Mouse (Mus musculus) erythroid progenitor cell, adult 5-6 weeks (primary cell): Measurements from ENCODE around the gene Lnpep. TPM values are rescaled to one million over a fixed set of nuclear protein-coding genes. Genes with fewer than 3 reads are reported as not detected.
"Not testable (repeated sequence)": the region's sequence is repeated elsewhere in the genome, so short reads cannot be mapped to it uniquely, and the experiment has no call there.

Experiments
- ATAC-seq: replicated peaks from 2 replicates; pipeline ENCODE4 v1.8.0; 2016; ENCODE audit warnings: moderate number of reproducible peaks, mild to moderate bottlenecking, moderate TSS enrichment, inconsistent platforms; ENCODE audit not compliant: poor library complexity, low FRiP score, severe bottlenecking
- total RNA-seq, 2 experiments: library from RNA; stranded (forward) in 1 of 2; stranded (reverse) in 1 of 2; fragments of 150-400 nt in 1 of 2; fragments of 186-747, 209-891 nt in 1 of 2; gene quantifications; 2 replicates each; pipeline versions ENCODE4 v1.2.3 to v1.2.4; 2015 to 2017; ENCODE audit warnings: low replicate concordance in 2 of 2

Lnpep gene
- total RNA-seq, 2 experiments from 2014 or later: 36.1 to 50.7 TPM

DNA sequence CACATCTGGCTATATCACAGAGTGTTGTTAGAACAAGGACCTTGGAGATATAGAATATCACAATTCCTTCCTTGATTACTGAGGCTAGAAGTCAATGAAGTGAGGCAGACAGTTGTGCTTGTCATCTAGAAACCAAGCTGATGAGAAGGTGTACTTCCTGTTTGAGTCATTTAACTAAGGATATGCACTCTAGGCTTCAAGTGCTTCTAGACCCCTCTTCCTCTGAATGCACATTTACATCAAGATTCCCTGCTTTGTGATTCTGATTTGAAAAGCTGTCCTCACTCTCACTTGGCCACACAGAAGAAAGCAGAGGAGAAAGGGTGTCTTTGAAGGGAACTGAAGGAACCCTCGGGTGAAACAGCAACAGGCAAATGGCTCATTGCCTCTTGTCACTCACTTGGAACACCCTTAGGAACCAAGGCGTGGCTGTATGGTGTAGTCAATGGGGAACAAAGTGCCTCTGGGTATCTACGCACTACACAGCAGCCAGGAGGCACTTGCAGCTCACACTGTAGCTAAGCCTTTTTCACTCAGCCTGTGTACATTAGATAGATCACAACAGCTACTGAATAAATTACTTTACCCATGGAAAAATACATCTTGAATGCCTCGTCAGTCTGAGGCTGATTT is 108.3 kb downstream of the Lnpep start:
- no peak for ATAC-seq

DNA sequence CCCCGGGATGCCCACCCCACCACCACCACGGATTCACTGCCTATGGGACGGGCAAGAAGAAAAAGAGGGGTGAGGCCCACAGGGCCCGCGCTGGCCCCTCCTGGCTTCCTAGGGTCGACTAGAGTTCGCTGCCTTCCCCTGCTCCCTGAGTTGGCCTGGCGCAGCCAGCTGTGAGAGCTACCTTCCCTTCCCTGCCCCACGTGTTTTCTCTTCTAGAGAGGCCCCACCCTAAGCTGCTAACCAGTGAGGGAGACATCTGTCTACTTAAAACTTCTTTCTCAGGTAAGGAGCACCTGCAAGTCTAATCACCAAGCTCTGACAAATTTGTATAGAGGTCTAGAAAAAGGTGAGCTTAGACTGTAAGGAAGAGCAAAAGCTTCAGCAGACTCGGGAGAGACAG is 118.2 kb downstream of the Lnpep start:
- ATAC-seq: no peak

DNA sequence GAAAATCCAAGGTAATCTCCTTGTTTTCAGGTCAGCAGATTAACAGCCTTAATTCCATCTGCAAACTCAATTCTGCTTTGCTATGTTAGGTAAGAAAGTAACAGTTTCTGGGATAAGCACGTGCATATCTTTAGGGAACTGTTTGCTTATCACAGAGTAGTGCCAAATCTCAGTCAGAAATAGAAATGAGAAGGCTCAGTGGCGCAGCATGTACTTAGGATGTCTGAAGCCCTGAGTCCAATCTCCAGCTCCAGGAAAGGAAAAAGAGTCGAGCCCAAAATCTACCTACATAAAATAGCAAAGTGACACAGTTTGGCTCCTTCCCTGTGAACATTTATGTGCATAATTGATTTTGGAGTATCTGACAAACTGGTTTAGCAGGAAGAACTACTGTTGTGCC is 125.6 kb downstream of the Lnpep start:
- no peak for ATAC-seq

DNA sequence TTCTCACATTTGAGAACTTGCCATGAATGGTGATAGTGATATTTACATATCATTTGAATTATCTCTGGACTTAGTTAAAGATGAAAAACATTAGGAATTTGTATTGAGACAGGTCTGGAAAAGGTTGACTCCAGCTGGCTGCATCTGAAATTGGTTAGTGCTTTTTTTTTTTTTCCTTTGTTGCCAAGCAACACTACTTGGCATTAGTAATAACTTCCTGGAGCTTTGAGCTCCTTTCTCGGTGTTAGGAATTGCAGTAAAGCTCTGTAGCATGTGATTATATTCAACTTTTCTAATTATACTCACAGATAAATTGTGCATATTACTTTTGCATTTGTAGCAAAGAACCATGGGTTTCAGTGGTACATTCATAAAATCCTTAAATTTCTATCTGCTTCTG is 126.0 kb downstream of the Lnpep start:
- no peak for ATAC-seq

GRCm38 (mm10) chr17:17496730-17497129 is 128.1 kb downstream of the Lnpep start:
- no peak for ATAC-seq

GRCm38 (mm10) chr17:17496234-17496633 is 128.6 kb downstream of the Lnpep start:
- not testable (repeated sequence) for ATAC-seq

DNA sequence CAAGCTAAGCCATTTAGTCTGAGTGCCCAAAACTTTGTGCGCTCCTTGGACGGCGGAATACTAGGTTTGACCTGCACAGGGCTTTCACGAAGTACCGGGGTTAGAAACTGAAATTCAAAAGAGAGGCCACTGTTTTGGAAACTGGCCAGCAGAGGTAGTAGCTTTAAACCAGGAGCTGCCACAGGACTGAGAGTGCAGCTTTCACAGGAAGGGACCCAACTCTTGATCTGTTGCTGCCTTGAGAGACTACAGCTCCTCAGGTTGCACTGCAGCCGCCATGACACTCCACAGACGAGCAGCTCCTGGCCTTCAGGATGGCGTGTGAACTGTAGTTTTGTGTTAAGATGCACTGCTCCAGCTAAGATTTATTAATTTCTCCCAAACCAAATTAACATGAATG is 132.7 kb downstream of the Lnpep start:
- ATAC-seq: no peak

- no peak for ATAC-seq
Measured at GRCm38 (mm10) chr17:17491622-17492001, 133.2 kb downstream of the Lnpep start.

GRCm38 (mm10) chr17:17490820-17491621 is 133.8 kb downstream of the Lnpep start:
- ATAC-seq: no peak

- ATAC-seq: no peak
Measured at GRCm38 (mm10) chr17:17485789-17486188, 139.1 kb downstream of the Lnpep start.

Other genes starting within 250 kb of the Lnpep start
- not detected in 2 replicates for gene Lix1, start 222.4 kb downstream of the Lnpep start, total RNA-seq (2015; ENCODE audit: low replicate concordance)
- not detected in 2 replicates for gene Lix1, start 222.4 kb downstream of the Lnpep start, total RNA-seq (2017; ENCODE audit: low replicate concordance)
- not detected in 2 replicates for gene Vmn2r90, start 78.7 kb upstream of the Lnpep start, total RNA-seq (2015; ENCODE audit: low replicate concordance)
- gene Vmn2r90, start 78.7 kb upstream of the Lnpep start, total RNA-seq (2017; ENCODE audit: low replicate concordance): not detected in 2 replicates
- not detected in 2 replicates for gene Spaca6, start 202.1 kb upstream of the Lnpep start, total RNA-seq (2015; ENCODE audit: low replicate concordance)
- not detected in 2 replicates for gene Spaca6, start 202.1 kb upstream of the Lnpep start, total RNA-seq (2017; ENCODE audit: low replicate concordance)
- not detected in 2 replicates for gene Has1, start 230.2 kb upstream of the Lnpep start, total RNA-seq (2015; ENCODE audit: low replicate concordance)
- not detected in 2 replicates for gene Has1, start 230.2 kb upstream of the Lnpep start, total RNA-seq (2017; ENCODE audit: low replicate concordance)